Mouse (Mus musculus) gonadal fat pad, adult 2 months (tissue): Measurements from ENCODE around the gene Vmn2r107. TPM values are rescaled to one million over a fixed set of nuclear protein-coding genes. Genes with fewer than 3 reads are reported as not detected.

Experiments
- DNase-seq: peaks from one replicate; pipeline ENCODE4 v3.0.0-alpha.2; 2012; ENCODE audit warnings: low read depth
- polyA plus RNA-seq: library from polyadenylated mRNA; depleted of rRNA; stranded (reverse); fragments of >200 nt; gene quantifications from 2 replicates; pipeline ENCODE4 v1.2.3, GENCODE M21; 2012; rRNA removed

Gene Vmn2r107
- polyA plus RNA-seq: not detected in 2 replicates

GRCm38 (mm10) chr17:20344942-20345341, at the start of gene Vmn2r107:
Vmn2r107 (plus strand) TSS chr17:20345242.
- DNase-seq: no peak

- DNase-seq: no peak
Measured at GRCm38 (mm10) chr17:20305790-20306189, 39.3 kb upstream of the Vmn2r107 start.

- no peak for DNase-seq
Measured at GRCm38 (mm10) chr17:20399105-20399504, 54.1 kb downstream of the Vmn2r107 start.

GRCm38 (mm10) chr17:20413846-20414245, 68.8 kb downstream of the Vmn2r107 start, which contains the start of gene Vmn1r224:
Vmn1r224 (plus strand) TSS chr17:20414146.
- DNase-seq: no peak

Other genes starting within 250 kb of the Vmn2r107 start
- not detected in 2 replicates for gene Fpr-rs7, start 231.0 kb upstream of the Vmn2r107 start, polyA plus RNA-seq
- not detected in 2 replicates for gene Fpr-rs6, start 162.1 kb upstream of the Vmn2r107 start, polyA plus RNA-seq
- gene Vmn2r105, start 110.2 kb upstream of the Vmn2r107 start, polyA plus RNA-seq: not detected in 2 replicates
- gene Vmn2r106, start 59.7 kb upstream of the Vmn2r107 start, polyA plus RNA-seq: not detected in 2 replicates
- gene Vmn1r224, start 68.9 kb downstream of the Vmn2r107 start, polyA plus RNA-seq: not detected in 2 replicates
- gene Vmn2r108, start 136.1 kb downstream of the Vmn2r107 start, polyA plus RNA-seq: not detected in 2 replicates
- gene Vmn1r225, start 152.9 kb downstream of the Vmn2r107 start, polyA plus RNA-seq: not detected in 2 replicates
- gene Vmn2r109, start 219.5 kb downstream of the Vmn2r107 start, polyA plus RNA-seq: not detected in 2 replicates